Mouse (Mus musculus) heart, embryonic 14.5 days (tissue): ENCODE results near the gene Itga9. TPM values are rescaled to one million over a fixed set of nuclear protein-coding genes. Genes with fewer than 3 reads are reported as not detected.
A peak's percentile ranks its signal among the peaks of the same experiment; 100 is the strongest.

Source experiments
- ATAC-seq: fragments of 200-750 bp; cut with Nextera tagmentation; 2 replicates; pipeline ENCODE4 v1.8.0; 2017; ENCODE audit warnings: low read depth, moderate TSS enrichment; ENCODE audit not compliant: insufficient number of reproducible peaks, insufficient read depth, low FRiP score
- H3K27ac ChIP-seq, 2 experiments: fragments of 200-500 bp in 1 of 2; fragments of 300-500 bp in 1 of 2; sonication (generic) in 1 of 2; replicated peaks in 1 of 2; 2 replicates each; pipeline ENCODE4 v1.5.1; 2012 to 2014; ENCODE audit warnings: low read depth in 2 of 2, low read length in 2 of 2, control low read depth in 1 of 2, mild to moderate bottlenecking in 1 of 2, mixed read lengths in 1 of 2; ENCODE audit not compliant: control insufficient read depth in 1 of 2, insufficient read depth in 1 of 2
- H3K27me3 ChIP-seq: fragments of 300-500 bp; sonication (generic); 2 replicates; pipeline ENCODE4 v1.6.1; 2014; ENCODE audit warnings: mild to moderate bottlenecking, low read length, control low read depth; ENCODE audit not compliant: control insufficient read depth, insufficient read depth
- H3K36me3 ChIP-seq: fragments of 300-500 bp; sonication (generic); 2 replicates; pipeline ENCODE4 v1.6.1; 2014; ENCODE audit warnings: mild to moderate bottlenecking, control low read depth, low read length, mixed read lengths; ENCODE audit not compliant: control insufficient read depth, insufficient read depth
- H3K4me1 ChIP-seq, 2 experiments: fragments of 200-500 bp in 1 of 2; fragments of 300-500 bp in 1 of 2; sonication (generic) in 1 of 2; 2 replicates each; pipeline ENCODE4 v1.6.1; 2012 to 2014; ENCODE audit warnings: low read length in 2 of 2, control low read depth in 1 of 2, mixed read lengths in 1 of 2; ENCODE audit not compliant: control insufficient read depth in 2 of 2, insufficient read depth in 2 of 2
- H3K4me2 ChIP-seq: fragments of 300-500 bp; sonication (generic); 2 replicates; pipeline ENCODE4 v1.6.1; 2014; ENCODE audit warnings: mild to moderate bottlenecking, low read length
- H3K4me3 ChIP-seq, 2 experiments: fragments of 200-500 bp in 1 of 2; fragments of 300-500 bp in 1 of 2; sonication (generic) in 1 of 2; 2 replicates each; pipeline ENCODE4 v1.5.1; 2012 to 2014; ENCODE audit warnings: low read length in 2 of 2, mild to moderate bottlenecking in 2 of 2, control low read depth in 1 of 2, low read depth in 1 of 2, moderate library complexity in 1 of 2; ENCODE audit not compliant: control insufficient read depth in 1 of 2, insufficient read depth in 1 of 2
- H3K9ac ChIP-seq: fragments of 300-500 bp; sonication (generic); 2 replicates; pipeline ENCODE4 v1.6.1; 2014; ENCODE audit warnings: mild to moderate bottlenecking, low read length
- H3K9me3 ChIP-seq: fragments of 300-500 bp; sonication (generic); 2 replicates; pipeline ENCODE4 v1.6.1; 2016; ENCODE audit warnings: low read length, control low read depth; ENCODE audit not compliant: control insufficient read depth
- WGBS: fragments of 180-500 bp; shearing (Covaris S2); extraction: QIAGEN DNeasy Blood & Tissue Kit; methylation state at CpG from one replicate; pipeline ENCODE4 v1.1.7; 2014; 5-methylcytosine and 5-hydroxymethylcytosine counted together
- polyA plus RNA-seq: library from polyadenylated mRNA; unstranded; fragments of >200 nt; fragmentation: Nextera tagmentation; extraction: Ambion mirVana; gene quantifications from 2 replicates; pipeline ENCODE4 v1.2.1, GENCODE M21; 2014

Gene Itga9
- polyA plus RNA-seq, 1 experiment from 2014 or later, result 15.2 TPM

DNA sequence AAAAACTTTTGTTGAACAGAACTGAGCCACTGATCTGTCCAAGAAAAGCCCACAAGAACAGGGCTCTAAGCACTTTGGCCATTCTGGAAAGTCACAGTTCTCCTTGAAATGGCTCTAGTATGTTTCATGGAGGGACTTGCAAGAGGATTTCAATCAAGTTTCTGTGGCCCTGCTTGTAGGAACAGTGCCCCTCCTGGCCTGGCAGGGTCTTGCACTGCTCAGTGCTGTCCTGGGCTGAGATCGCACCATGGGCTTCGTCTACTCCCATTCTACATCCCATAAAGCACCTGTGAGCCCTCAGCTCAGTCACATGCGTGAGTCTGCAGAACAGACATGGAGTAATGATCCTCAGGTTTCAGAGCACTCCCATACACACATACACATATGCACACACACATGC, 96.7 kb downstream of the Itga9 start:
- WGBS, result 91% methylated on average over 3 of the region's 3 CpGs
- ATAC-seq, result no peak
- peaks cover 30 to 32% of the 10 kb centered on the region in 2 experiments for H3K4me1 ChIP-seq
- no peak overlapping the region for H3K9ac ChIP-seq
- H3K4me3 ChIP-seq, result no peak overlapping the region
- no peaks in the 10 kb centered on the region for H3K27me3 ChIP-seq
- no peak overlapping the region for H3K27ac ChIP-seq
- peaks cover 3% of the 10 kb centered on the region; the same call in 1 of the 2 replicates for H3K9me3 ChIP-seq
- H3K4me2 ChIP-seq, result no peak overlapping the region
- H3K36me3 ChIP-seq, result peaks cover 15% of the 10 kb centered on the region

DNA sequence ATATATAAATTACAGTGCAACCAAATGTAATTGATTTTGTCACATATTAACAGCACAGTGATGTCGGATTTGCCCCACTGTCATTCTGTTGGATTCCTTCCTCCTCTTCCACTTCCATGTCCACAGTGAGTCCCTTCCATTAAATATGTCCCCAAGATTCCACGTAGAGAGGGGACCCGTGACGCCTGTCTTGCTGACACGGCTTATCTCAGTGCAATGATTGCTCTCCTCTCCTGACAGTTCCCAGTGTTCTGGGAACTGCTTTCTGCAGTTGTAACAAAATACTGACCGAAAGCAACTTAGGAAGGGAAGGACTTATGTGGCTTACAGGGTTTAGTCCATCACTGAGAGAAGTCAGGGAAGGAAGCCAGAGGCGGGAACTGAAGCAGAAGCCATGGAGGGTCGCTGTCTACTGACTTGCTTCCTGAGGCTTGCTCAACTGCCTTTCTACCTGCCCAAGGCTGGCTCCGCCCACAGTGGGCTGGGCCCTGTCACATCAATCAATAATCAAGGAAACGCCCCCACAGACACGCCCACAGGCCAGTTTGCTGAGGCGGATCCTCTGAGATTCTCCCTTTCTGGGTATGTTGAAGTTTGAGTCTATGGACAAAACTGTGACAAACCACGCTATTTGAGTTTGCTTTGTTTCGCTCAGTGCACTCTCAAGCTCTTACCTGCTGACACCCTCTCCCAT, 99.0 kb downstream of the Itga9 start:
- no peak overlapping the region for H3K9ac ChIP-seq
- peaks cover 5% of the 10 kb centered on the region; the same call in 1 of the 2 replicates for H3K9me3 ChIP-seq
- no peak overlapping the region for H3K4me2 ChIP-seq
- no peaks in the 10 kb centered on the region for H3K27me3 ChIP-seq
- no peak overlapping the region for H3K4me3 ChIP-seq
- H3K4me1 ChIP-seq, result peaks cover 28 to 32% of the 10 kb centered on the region in 2 experiments
- 36% methylated on average over 14 of the region's 14 CpGs for WGBS
- peaks cover 11% of the 10 kb centered on the region; the same call in 1 of the 2 replicates for H3K36me3 ChIP-seq
- H3K27ac ChIP-seq, result 0 out of 4 replicates have a peak overlapping the region, but pooled peaks of 1 of the 2 experiments have one; percentile 1
- no peak for ATAC-seq

DNA sequence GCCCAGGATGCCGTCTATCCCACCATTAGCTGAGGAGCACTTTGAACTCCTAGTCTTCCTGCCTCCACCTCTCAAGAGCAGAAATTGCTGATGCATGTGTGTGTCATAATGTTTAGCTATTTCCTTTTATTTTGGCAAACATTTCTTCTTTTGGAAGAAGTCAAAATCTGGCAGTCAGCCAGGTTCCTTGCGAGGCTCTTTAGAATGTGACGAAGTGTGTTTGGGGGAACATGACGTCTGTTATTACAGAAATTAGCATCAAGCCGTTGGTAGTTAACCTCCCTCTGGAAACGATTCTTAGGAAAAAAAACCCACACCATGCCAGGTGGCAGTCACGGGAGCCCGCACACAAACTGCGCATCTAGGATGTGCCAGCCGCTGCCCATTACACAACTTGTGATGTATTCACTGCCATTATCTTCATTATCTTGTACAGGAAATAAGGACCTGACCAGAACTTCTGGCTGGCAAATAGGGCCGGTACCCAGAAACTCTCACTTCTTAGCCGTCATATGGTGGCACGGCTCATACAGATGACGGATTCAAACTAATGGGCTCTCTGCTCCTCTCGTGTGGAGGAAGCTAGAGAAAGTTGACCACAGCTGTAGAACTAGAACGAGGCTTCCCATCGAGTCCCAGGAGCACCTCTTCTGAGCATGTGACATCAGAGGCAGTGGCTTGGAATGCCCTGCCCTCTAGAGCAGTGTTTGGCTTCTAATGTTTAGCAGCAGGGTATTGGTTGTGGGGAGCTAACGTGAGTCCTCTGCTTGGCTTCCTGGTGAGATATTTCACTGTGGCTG, 99.9 kb downstream of the Itga9 start:
- Histone ChIP-seq H3K9ac (no peak overlapping the region), H3K36me3 (peaks cover 12% of the 10 kb centered on the region), H3K4me1 (peaks cover 21 to 24% of the 10 kb centered on the region in 2 experiments), H3K4me2 (no peak overlapping the region), H3K4me3 (no peak overlapping the region), H3K27ac (no peak overlapping the region), H3K27me3 (no peaks in the 10 kb centered on the region), H3K9me3 (peaks cover 5% of the 10 kb centered on the region; the same call in 1 of the 2 replicates)
- WGBS, result 55% methylated on average over 18 of the region's 18 CpGs
- no peak for ATAC-seq

DNA sequence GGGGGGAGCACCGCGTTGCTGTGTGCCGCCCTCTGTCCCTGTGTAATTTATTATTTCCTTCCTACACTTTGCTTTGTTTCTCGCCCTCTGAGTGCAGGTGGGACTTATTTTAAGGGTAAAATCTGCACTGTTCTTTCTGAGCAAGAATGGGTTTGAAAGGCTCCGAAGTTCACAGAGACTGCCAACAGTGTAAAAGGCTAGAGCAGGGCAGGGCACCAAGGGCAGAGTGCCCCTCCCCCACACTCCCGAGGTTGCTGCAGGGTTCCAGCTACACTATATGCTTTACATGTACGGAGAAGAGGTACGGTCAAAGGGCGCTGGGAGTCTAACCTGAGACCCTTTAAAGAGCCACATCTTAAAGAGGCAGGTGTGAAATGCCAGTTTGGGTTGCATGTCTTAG, 104.1 kb downstream of the Itga9 start:
- peaks cover 20% of the 10 kb centered on the region for H3K36me3 ChIP-seq
- H3K4me3 ChIP-seq, result no peak overlapping the region

DNA sequence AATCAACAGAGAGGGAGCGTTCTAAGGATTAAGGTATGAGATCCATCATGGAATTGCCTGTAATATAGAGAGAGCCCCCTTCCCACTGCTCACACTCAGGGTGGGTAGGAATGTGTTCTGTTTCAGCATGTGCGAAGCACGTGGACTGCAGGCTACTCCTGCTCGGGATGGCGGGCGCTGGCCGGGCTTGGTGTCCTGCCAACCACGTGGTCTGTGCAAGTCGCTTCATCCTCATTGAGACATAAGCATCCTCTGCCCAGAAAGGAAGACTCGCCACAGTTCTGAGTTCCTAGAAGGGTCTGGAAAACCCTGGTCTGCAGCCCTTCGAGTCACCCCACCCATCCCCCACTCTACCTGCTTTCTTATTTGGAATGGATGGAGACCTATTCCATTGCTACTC, 105.3 kb downstream of the Itga9 start:
- peaks cover 5% of the 10 kb centered on the region; the same call in 1 of the 2 replicates for H3K9me3 ChIP-seq
- peaks cover 4 to 7% of the 10 kb centered on the region in 2 experiments; a peak in 2 of 4 replicates for H3K4me1 ChIP-seq
- WGBS, result 87% methylated on average over 11 of the region's 11 CpGs
- H3K36me3 ChIP-seq, result peaks cover 20% of the 10 kb centered on the region
- H3K4me3 ChIP-seq, result no peak overlapping the region
- no peak overlapping the region for H3K4me2 ChIP-seq
- no peak for ATAC-seq
- H3K9ac ChIP-seq, result no peak overlapping the region
- H3K27me3 ChIP-seq, result no peaks in the 10 kb centered on the region
- H3K27ac ChIP-seq, result no peak overlapping the region

More for the DNA sequence above, 104.1 kb downstream of the Itga9 start:
- Histone ChIP-seq H3K27ac (no peak overlapping the region), H3K4me2 (no peak overlapping the region), H3K9ac (no peak overlapping the region), H3K9me3 (peaks cover 5% of the 10 kb centered on the region; the same call in 1 of the 2 replicates), H3K4me1 (peaks cover 13 to 15% of the 10 kb centered on the region in 2 experiments), H3K27me3 (no peaks in the 10 kb centered on the region)
- 73% methylated on average over 9 of the region's 9 CpGs for WGBS
- no peak for ATAC-seq

DNA sequence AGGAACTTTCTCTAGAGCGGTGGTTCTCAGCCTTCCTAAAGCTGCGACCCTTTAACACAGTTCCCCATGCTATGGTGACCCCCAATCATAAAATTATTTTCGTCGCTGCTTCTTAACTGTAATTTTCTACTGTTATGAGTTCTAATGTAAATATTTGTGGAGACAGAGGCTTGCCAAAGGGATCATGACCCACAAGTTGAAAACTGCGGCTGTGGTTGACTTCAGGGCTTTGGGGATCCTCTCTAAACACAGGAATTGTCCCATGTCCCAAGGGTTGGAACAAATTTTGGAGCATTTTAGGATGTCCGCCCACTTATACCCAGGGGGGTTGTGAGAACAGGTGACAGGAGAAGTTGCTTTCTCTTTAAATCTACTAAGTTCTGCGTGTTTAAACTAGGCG, 107.0 kb downstream of the Itga9 start:
- WGBS, result 88% methylated on average over 8 of the region's 8 CpGs
- Histone ChIP-seq H3K4me3 (no peak overlapping the region), H3K27me3 (no peaks in the 10 kb centered on the region), H3K9me3 (no peaks in the 10 kb centered on the region), H3K4me2 (no peak overlapping the region), H3K9ac (no peak overlapping the region), H3K27ac (no peak overlapping the region), H3K36me3 (peaks cover 15% of the 10 kb centered on the region; the same call in 1 of the 2 replicates), H3K4me1 (peaks cover 5 to 13% of the 10 kb centered on the region in 2 experiments; a peak in 3 of 4 replicates)
- no peak for ATAC-seq

DNA sequence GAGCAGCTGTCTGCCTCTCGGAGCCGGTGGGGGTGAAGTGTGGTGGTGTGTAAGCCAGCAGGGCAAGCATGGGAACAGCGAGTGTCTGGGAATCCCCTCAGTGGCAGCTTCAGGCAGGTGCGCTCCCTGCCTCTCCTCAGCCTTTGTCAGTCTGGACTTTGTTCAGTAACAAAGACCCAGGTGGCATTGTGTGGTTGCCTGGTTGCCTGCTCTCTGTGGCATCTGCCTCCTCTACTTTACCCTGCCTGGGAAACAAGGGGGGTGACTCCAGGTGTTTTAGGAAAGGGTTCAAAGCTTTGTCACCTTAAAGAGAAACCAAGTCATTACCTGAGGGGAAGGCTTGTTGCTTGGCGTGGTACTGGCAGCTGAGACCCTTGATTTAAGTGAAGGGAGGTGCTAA, 108.0 kb downstream of the Itga9 start:
- WGBS, result 86% methylated on average over 5 of the region's 5 CpGs
- no peak overlapping the region for H3K9ac ChIP-seq
- H3K4me1 ChIP-seq, result peaks cover 5 to 13% of the 10 kb centered on the region in 2 experiments; a peak in 3 of 4 replicates
- no peak overlapping the region for H3K4me3 ChIP-seq
- H3K4me2 ChIP-seq, result no peak overlapping the region
- H3K27me3 ChIP-seq, result no peaks in the 10 kb centered on the region
- H3K36me3 ChIP-seq, result peaks cover 9% of the 10 kb centered on the region; the same call in 1 of the 2 replicates
- H3K27ac ChIP-seq, result no peak overlapping the region
- no peak for ATAC-seq
- H3K9me3 ChIP-seq, result no peaks in the 10 kb centered on the region
